Mouse (Mus musculus) myocyte (in vitro differentiated cells): ENCODE results near the gene Aatf. TPM values are rescaled to one million over a fixed set of nuclear protein-coding genes. Genes with fewer than 3 reads are reported as not detected.
"Not testable (repeated sequence)": the region's sequence is repeated elsewhere in the genome, so short reads cannot be mapped to it uniquely, and the experiment has no call there.

ENCODE experiments used
- H3K27me3 ChIP-seq: one replicate; pipeline ENCODE4 v1.6.1; 2011; ENCODE audit not compliant: control insufficient read depth, insufficient read depth, insufficient read length
- H3K36me3 ChIP-seq: one replicate; pipeline ENCODE4 v1.6.1; 2011; ENCODE audit not compliant: control insufficient read depth, insufficient read depth
- H3K4me2 ChIP-seq: one replicate; pipeline ENCODE4 v1.6.1; 2011; ENCODE audit warnings: low read depth, control low read depth
- H3K4me3 ChIP-seq: one replicate; pipeline ENCODE4 v1.5.1; 2011; ENCODE audit warnings: mild to moderate bottlenecking, control low read depth, moderate library complexity
- H3K79me2 ChIP-seq: one replicate; pipeline ENCODE4 v1.6.1; 2011; ENCODE audit not compliant: control insufficient read depth, insufficient read depth
- H3ac ChIP-seq: one replicate; pipeline ENCODE4 v1.6.1; 2011; ENCODE audit not compliant: control insufficient read depth, insufficient read length
- CEBPB ChIP-seq: IDR thresholded peaks from 2 replicates; pipeline ENCODE4 v1.6.1; 2011; ENCODE audit warnings: mild to moderate bottlenecking, moderate library complexity; ENCODE audit not compliant: poor library complexity, insufficient read depth, severe bottlenecking
- E2F4 ChIP-seq: IDR thresholded peaks from one replicate; pipeline ENCODE4 v1.6.1; 2011; ENCODE audit warnings: mild to moderate bottlenecking, control low read depth, moderate library complexity; ENCODE audit not compliant: insufficient read depth
- MAX ChIP-seq: IDR thresholded peaks from one replicate; pipeline ENCODE4 v1.6.1; 2011; ENCODE audit warnings: low read depth, mild to moderate bottlenecking, control low read depth
- MYOD1 ChIP-seq, 3 experiments: IDR thresholded peaks; one replicate each; pipeline ENCODE4 v1.6.1; 2011; ENCODE audit warnings: control low read depth in 2 of 3, low read depth in 2 of 3, mild to moderate bottlenecking in 2 of 3, moderate library complexity in 1 of 3; ENCODE audit not compliant: insufficient read length in 2 of 3, control insufficient read depth in 1 of 3
- MYOG ChIP-seq, 3 experiments: IDR thresholded peaks; one replicate each; pipeline ENCODE4 v1.6.1; 2011; ENCODE audit warnings: control low read depth in 2 of 3, low read depth in 2 of 3, mild to moderate bottlenecking in 2 of 3; ENCODE audit not compliant: insufficient read length in 2 of 3, control insufficient read depth in 1 of 3, insufficient read depth in 1 of 3
- POLR2A ChIP-seq: IDR thresholded peaks from one replicate; pipeline ENCODE4 v1.6.1; 2011; ENCODE audit warnings: low read depth, mild to moderate bottlenecking, control low read depth, moderate library complexity; ENCODE audit not compliant: insufficient read length
- POLR2AphosphoS2 ChIP-seq: IDR thresholded peaks from one replicate; pipeline ENCODE4 v1.6.1; 2011; ENCODE audit warnings: low read depth, control low read depth; ENCODE audit not compliant: insufficient read length
- REST ChIP-seq: IDR thresholded peaks from one replicate; pipeline ENCODE4 v1.6.1; 2011; ENCODE audit warnings: mild to moderate bottlenecking, control low read depth, moderate library complexity; ENCODE audit not compliant: insufficient read depth, insufficient read length
- SRF ChIP-seq: IDR thresholded peaks from one replicate; pipeline ENCODE4 v1.6.1; 2011; ENCODE audit warnings: low read depth; ENCODE audit not compliant: control insufficient read depth, insufficient read length
- TCF12 ChIP-seq: IDR thresholded peaks from one replicate; pipeline ENCODE4 v1.6.1; 2011; ENCODE audit warnings: mild to moderate bottlenecking, control low read depth; ENCODE audit not compliant: poor library complexity, insufficient read depth, severe bottlenecking
- TCF3 ChIP-seq: IDR thresholded peaks from one replicate; pipeline ENCODE4 v1.6.1; 2011; ENCODE audit warnings: low read depth, control low read depth; ENCODE audit not compliant: insufficient read length
- USF1 ChIP-seq: IDR thresholded peaks from one replicate; pipeline ENCODE4 v1.6.1; 2011; ENCODE audit warnings: low read depth, mild to moderate bottlenecking, control low read depth, moderate library complexity
- polyA plus RNA-seq: library from polyadenylated mRNA; unstranded; fragments of >200 nt; fragmentation: generic; extraction: Trizol; gene quantifications from one replicate; pipeline ENCODE4 v1.2.1, GENCODE M21; 2012; ENCODE audit warnings: missing spikeins

The Aatf gene
- polyA plus RNA-seq, 1 experiment = 34.6 TPM

DNA sequence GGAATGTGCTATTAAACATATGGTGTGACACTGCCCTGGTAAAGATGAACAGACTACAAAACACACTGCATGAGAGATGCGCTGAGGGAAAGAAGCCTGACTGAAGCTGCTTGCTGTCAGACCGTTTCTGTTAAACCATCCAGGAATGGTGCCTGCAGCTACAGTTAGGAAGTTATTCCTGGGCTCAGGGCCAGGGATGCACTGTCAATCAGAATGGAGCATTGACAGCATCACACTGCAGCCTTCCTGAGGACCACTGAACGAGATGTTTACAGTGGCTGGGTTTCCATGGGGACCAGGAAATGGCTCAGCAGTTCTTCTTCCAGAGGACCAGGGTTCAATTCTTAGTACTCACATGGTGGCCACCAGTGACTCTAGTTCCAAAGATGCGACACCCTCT is 102.9 kb downstream of the Aatf start:
- TF ChIP-seq E2F4 = no peak
- no peak for TF ChIP-seq POLR2A
- no peak for TF ChIP-seq MYOG (IDR thresholded peaks at IDR 0.05; ENCODE audit: control insufficient read depth in 1 of 3, insufficient read depth in 1 of 3, insufficient read length in 2 of 3, low read depth in 2 of 3)
- no peak for TF ChIP-seq MAX
- no peak for TF ChIP-seq CEBPB
- TF ChIP-seq POLR2AphosphoS2 = no peak
- no peak for TF ChIP-seq REST
- TF ChIP-seq TCF3 = no peak
- no peak for TF ChIP-seq TCF12
- no peak for TF ChIP-seq SRF
- TF ChIP-seq MYOD1 (IDR thresholded peaks at IDR 0.05; ENCODE audit: control insufficient read depth in 1 of 3, insufficient read length in 2 of 3, low read depth in 2 of 3) = no peak
- no peak for TF ChIP-seq USF1
- H3K36me3 ChIP-seq = no peaks in the 10 kb centered on the region
- no peak overlapping the region for H3ac ChIP-seq
- H3K79me2 ChIP-seq = no peaks in the 10 kb centered on the region
- no peak overlapping the region for H3K4me2 ChIP-seq
- no peaks in the 10 kb centered on the region for H3K27me3 ChIP-seq
- no peak overlapping the region for H3K4me3 ChIP-seq

DNA sequence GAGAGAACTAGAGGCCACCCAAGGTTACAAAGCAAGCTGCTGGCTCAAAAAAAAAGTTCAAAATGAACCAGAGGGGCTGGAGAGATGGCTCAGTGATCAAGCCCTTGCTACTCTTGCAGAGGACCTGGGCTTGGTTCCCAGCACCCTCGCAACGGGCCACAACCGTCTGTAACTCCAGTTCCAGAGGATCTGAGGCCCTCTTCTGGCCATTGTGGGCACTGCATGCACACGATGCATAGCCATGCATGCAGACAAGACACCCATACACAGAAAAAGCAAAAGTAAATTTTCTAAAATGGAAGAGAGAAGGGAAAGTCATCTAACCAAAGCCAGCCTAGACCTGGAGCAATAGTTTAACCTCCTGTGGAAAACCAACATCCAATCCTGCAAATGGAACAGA is 106.6 kb downstream of the Aatf start:
- Histone ChIP-seq H3K27me3 (no peaks in the 10 kb centered on the region), H3K79me2 (no peaks in the 10 kb centered on the region), H3K4me3 (no peak overlapping the region), H3K4me2 (no peak overlapping the region), H3ac (no peak overlapping the region), H3K36me3 (no peaks in the 10 kb centered on the region)
- TF ChIP-seq POLR2AphosphoS2 (no peak), TCF12 (no peak), MYOD1 (IDR thresholded peaks at IDR 0.05; ENCODE audit: control insufficient read depth in 1 of 3, insufficient read length in 2 of 3, low read depth in 2 of 3) (no peak)

DNA sequence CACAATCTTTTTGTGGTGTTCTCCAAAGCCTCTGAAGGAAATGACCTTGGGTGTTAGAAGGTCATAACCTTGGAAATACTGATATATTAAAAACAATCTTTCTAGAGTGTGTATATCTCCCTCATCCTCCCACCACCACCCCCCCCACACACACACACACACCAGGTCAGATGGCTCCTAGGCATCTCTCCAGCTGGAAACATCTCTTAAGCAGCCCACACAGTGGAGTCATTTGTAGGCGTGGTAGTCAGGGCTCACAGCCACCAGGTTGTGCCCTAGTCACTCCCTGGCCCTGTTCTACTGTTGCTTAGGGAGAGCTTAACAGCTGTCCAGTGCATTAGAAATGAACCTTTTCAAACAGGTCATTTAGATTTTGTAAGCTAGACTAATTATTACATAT is 118.3 kb downstream of the Aatf start:
- Histone ChIP-seq H3K36me3 (peaks cover 46% of the 10 kb centered on the region), H3K27me3 (no peaks in the 10 kb centered on the region)
- no peak for TF ChIP-seq USF1
- no peak for TF ChIP-seq MAX
- TF ChIP-seq TCF3 = no peak
- TF ChIP-seq MYOG (IDR thresholded peaks at IDR 0.05; ENCODE audit: control insufficient read depth in 1 of 3, insufficient read depth in 1 of 3, insufficient read length in 2 of 3, low read depth in 2 of 3) = no peak
- no peak for TF ChIP-seq E2F4
- no peak for TF ChIP-seq REST
- no peak for TF ChIP-seq CEBPB
- TF ChIP-seq TCF12 = no peak
- TF ChIP-seq POLR2A = no peak
- TF ChIP-seq SRF = no peak
- TF ChIP-seq POLR2AphosphoS2 = no peak

DNA sequence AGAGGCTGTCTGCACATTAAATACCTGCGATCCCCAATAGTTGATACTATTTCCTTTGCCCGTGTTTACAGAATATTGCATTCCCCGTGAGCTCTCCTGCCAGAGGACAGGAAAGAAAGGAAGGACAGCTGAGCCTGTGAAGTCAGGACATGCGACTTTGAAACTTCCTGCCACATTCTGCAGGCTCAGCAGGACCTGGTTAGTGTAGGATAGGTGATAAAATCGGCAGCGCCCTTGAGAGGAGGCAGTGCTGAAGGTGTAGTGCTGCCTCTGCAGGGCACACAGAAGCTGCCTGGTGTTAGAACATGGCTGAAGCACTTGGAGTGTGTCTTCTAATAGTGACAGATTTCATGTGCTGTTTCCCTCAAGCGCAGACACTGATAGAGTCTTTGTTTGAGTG is 119.8 kb downstream of the Aatf start:
- Histone ChIP-seq H3K4me2 (no peak overlapping the region), H3K36me3 (peaks cover 57% of the 10 kb centered on the region), H3ac (no peak overlapping the region), H3K79me2 (no peaks in the 10 kb centered on the region), H3K4me3 (no peak overlapping the region), H3K27me3 (no peaks in the 10 kb centered on the region)
- TF ChIP-seq SRF (no peak), TCF12 (no peak), MAX (no peak), MYOD1 (IDR thresholded peaks at IDR 0.05; ENCODE audit: control insufficient read depth in 1 of 3, insufficient read length in 2 of 3, low read depth in 2 of 3) (no peak), POLR2AphosphoS2 (no peak)

More for the DNA sequence above, 118.3 kb downstream of the Aatf start:
- Histone ChIP-seq H3K4me2 (no peak overlapping the region), H3ac (no peak overlapping the region), H3K79me2 (no peaks in the 10 kb centered on the region), H3K4me3 (no peak overlapping the region)

DNA sequence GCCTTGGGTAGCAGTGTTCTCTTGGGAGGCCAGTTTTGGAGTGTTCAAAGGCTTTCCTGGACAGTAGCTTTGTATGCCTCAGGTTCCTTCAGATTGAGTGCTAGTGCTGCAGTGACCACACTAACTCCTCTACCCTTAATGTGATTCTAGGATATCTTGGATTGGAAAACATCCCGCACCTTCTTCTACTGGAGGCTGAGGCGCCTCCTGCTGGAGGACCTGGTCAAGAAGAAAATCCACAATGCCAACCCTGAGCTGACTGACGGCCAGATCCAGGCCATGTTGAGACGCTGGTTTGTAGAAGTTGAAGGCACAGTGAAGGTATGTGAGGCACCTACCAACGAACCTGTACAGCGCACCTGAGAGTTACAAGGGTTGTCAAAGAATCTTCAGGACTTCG is 121.3 kb downstream of the Aatf start:
- H3K79me2 ChIP-seq, H3K27me3 ChIP-seq, H3K4me3 ChIP-seq, H3K4me2 ChIP-seq, H3ac ChIP-seq: not testable (repeated sequence)
- H3K36me3 ChIP-seq = peaks cover 57% of the 10 kb centered on the region

DNA sequence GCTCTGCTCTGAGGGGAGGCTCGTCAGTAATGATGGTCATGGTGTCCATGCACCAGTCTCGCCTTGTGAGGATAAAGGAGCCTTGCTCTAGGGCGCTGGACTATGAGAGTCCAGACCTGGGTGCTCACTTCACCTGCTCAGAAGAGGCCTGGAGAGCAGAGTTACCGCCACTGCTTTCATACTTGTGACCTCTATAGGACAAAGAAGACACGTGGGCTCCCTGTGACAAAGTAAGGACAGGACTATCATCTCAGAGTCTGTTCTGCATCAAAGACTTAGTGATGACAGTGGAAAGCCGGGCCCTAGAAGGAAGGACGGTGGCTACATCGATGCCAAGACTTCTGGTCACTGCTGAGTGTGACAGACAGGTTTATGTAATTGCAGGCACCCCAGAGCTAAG is 122.2 kb downstream of the Aatf start:
- TF ChIP-seq POLR2AphosphoS2 = no peak
- no peak for TF ChIP-seq TCF12
- TF ChIP-seq CEBPB = no peak
- peaks cover 61% of the 10 kb centered on the region for H3K36me3 ChIP-seq
- H3K27me3 ChIP-seq = no peaks in the 10 kb centered on the region
- H3K4me3 ChIP-seq = no peak overlapping the region
- no peaks in the 10 kb centered on the region for H3K79me2 ChIP-seq
- no peak overlapping the region for H3ac ChIP-seq
- H3K4me2 ChIP-seq = no peak overlapping the region
